Mouse (Mus musculus) olfactory bulb, adult 2 months (tissue): ENCODE data around the gene Mtfp1.

ENCODE experiments used
- CTCF ChIP-seq: fragments of 200-500 bp; IDR thresholded peaks from 2 replicates; pipeline ENCODE4 v1.5.1; 2012; ENCODE audit warnings: low read depth, mild to moderate bottlenecking, low read length, moderate library complexity; ENCODE audit not compliant: insufficient read depth
- POLR2A ChIP-seq: fragments of 200-500 bp; IDR thresholded peaks from 2 replicates; pipeline ENCODE4 v1.6.1; 2012; ENCODE audit warnings: mild to moderate bottlenecking, low read depth, low read length, moderate library complexity; ENCODE audit not compliant: insufficient read depth

- TF ChIP-seq POLR2A (no peak), CTCF (no peak; the same call in 1 of the 2 replicates)
Observed at GRCm38 (mm10) chr11:4117372-4118071, 22.3 kb upstream of the Mtfp1 start.
